Mouse (Mus musculus) MEL (cell line): ENCODE measurements around the gene Ubox5. TPM values are rescaled to one million over a fixed set of nuclear protein-coding genes. Genes with fewer than 3 reads are reported as not detected.

Source experiments
- DNase-seq: peaks from one replicate; pipeline ENCODE4 v3.0.0; 2011; ENCODE audit warnings: low read depth, low spot score
- H3K27ac ChIP-seq: 2 replicates; pipeline ENCODE4 v1.5.1; 2012; ENCODE audit warnings: low read depth, mild to moderate bottlenecking, control low read depth, low read length, moderate library complexity; ENCODE audit not compliant: control insufficient read depth
- H3K27me3 ChIP-seq, 2 experiments: fragments of 150-350 bp in 1 of 2; sonication (generic) in 1 of 2; 2 replicates each; pipeline ENCODE4 v1.6.1; 2012; ENCODE audit warnings: low read length in 2 of 2, mild to moderate bottlenecking in 2 of 2, improper control_type of control experiment in 1 of 2, moderate library complexity in 1 of 2; ENCODE audit not compliant: insufficient read depth in 2 of 2, control insufficient read depth in 1 of 2
- H3K36me3 ChIP-seq, 2 experiments: 2 replicates each; pipeline ENCODE4 v1.6.1; 2012 to 2014; ENCODE audit warnings: low read length in 2 of 2, improper control_type of control experiment in 1 of 2, inconsistent platforms in 1 of 2, mild to moderate bottlenecking in 1 of 2; ENCODE audit not compliant: insufficient read depth in 2 of 2, control insufficient read depth in 1 of 2
- H3K4me1 ChIP-seq, 2 experiments: fragments of 150-350 bp in 1 of 2; sonication (generic) in 1 of 2; 2 replicates each; pipeline ENCODE4 v1.6.1; 2012; ENCODE audit warnings: low read length in 2 of 2, improper control_type of control experiment in 1 of 2, mild to moderate bottlenecking in 1 of 2; ENCODE audit not compliant: insufficient read depth in 2 of 2, control insufficient read depth in 1 of 2
- H3K4me3 ChIP-seq, 2 experiments: fragments of 150-350 bp in 1 of 2; sonication (generic) in 1 of 2; 2 replicates each; pipeline ENCODE4 v1.5.1; 2012; ENCODE audit warnings: low read depth in 2 of 2, low read length in 2 of 2, mild to moderate bottlenecking in 2 of 2, moderate library complexity in 2 of 2, control low read depth in 1 of 2, improper control_type of control experiment in 1 of 2; ENCODE audit not compliant: control insufficient read depth in 1 of 2, insufficient read depth in 1 of 2
- H3K79me2 ChIP-seq: 2 replicates; pipeline ENCODE4 v1.6.1; 2012; ENCODE audit warnings: mild to moderate bottlenecking, low read length, moderate library complexity; ENCODE audit not compliant: control insufficient read depth, poor library complexity, insufficient read depth
- H3K9ac ChIP-seq: 2 replicates; pipeline ENCODE4 v1.6.1; 2012; ENCODE audit warnings: low read depth, mild to moderate bottlenecking, control low read depth, low read length, moderate library complexity; ENCODE audit not compliant: control insufficient read depth, poor library complexity, severe bottlenecking
- H3K9me3 ChIP-seq: fragments of 150-350 bp; sonication (generic); replicated peaks from 2 replicates; pipeline ENCODE4 v1.6.1; 2012; ENCODE audit warnings: mild to moderate bottlenecking, low read length, improper control_type of control experiment, moderate library complexity; ENCODE audit not compliant: insufficient read depth
- BHLHE40 ChIP-seq: IDR thresholded peaks from 2 replicates; pipeline ENCODE4 v1.6.1; 2012; ENCODE audit warnings: low read depth, mild to moderate bottlenecking, inconsistent platforms, low read length, improper control_type of control experiment, borderline replicate concordance
- ELF1 ChIP-seq: IDR thresholded peaks from 2 replicates; pipeline ENCODE4 v1.6.1; 2014; ENCODE audit warnings: low read depth, mild to moderate bottlenecking, inconsistent platforms, low read length, improper control_type of control experiment, moderate library complexity
- EP300 ChIP-seq, 2 experiments: IDR thresholded peaks; 2 replicates each; pipeline ENCODE4 v1.6.1; 2011; ENCODE audit warnings: improper control_type of control experiment in 2 of 2, low read length in 2 of 2, low read depth in 1 of 2, mild to moderate bottlenecking in 1 of 2
- ETS1 ChIP-seq: IDR thresholded peaks from 2 replicates; pipeline ENCODE4 v1.6.1; 2012; ENCODE audit warnings: low read depth, mild to moderate bottlenecking, inconsistent platforms, low read length, improper control_type of control experiment, moderate library complexity
- GABPA ChIP-seq: IDR thresholded peaks from 2 replicates; pipeline ENCODE4 v1.6.1; 2012; ENCODE audit warnings: low read depth, mild to moderate bottlenecking, inconsistent platforms, low read length, improper control_type of control experiment, moderate library complexity
- GATA1 ChIP-seq: IDR thresholded peaks from 2 replicates; pipeline ENCODE4 v1.6.1; 2011; ENCODE audit warnings: low read depth, low read length, improper control_type of control experiment
- HCFC1 ChIP-seq: IDR thresholded peaks from 2 replicates; pipeline ENCODE4 v1.6.1; 2012; ENCODE audit warnings: low read depth, mild to moderate bottlenecking, inconsistent platforms, low read length, improper control_type of control experiment, moderate library complexity
- JUND ChIP-seq: IDR thresholded peaks from 2 replicates; pipeline ENCODE4 v1.6.1; 2011; ENCODE audit warnings: low read depth, mild to moderate bottlenecking, improper control_type of control experiment, low read length
- KAT2A ChIP-seq: conservative IDR thresholded peaks from 2 replicates; pipeline ENCODE4 v1.6.1; 2012; ENCODE audit warnings: low read depth, low read length, improper control_type of control experiment, inconsistent platforms
- MAFK ChIP-seq: IDR thresholded peaks from 2 replicates; pipeline ENCODE4 v1.6.1; 2011; ENCODE audit warnings: low read depth, mild to moderate bottlenecking, low read length, improper control_type of control experiment, borderline replicate concordance
- MXI1 ChIP-seq: IDR thresholded peaks from 2 replicates; pipeline ENCODE4 v1.6.1; 2011; ENCODE audit warnings: mild to moderate bottlenecking, low read depth, low read length, improper control_type of control experiment
- NRF1 ChIP-seq: IDR thresholded peaks from 2 replicates; pipeline ENCODE4 v1.6.1; 2014; ENCODE audit warnings: low read depth, mild to moderate bottlenecking, inconsistent platforms, low read length, improper control_type of control experiment, moderate library complexity; ENCODE audit not compliant: poor library complexity, insufficient read depth, severe bottlenecking
- POLR2A ChIP-seq, 2 experiments: IDR thresholded peaks; 2 replicates each; pipeline ENCODE4 v1.6.1; 2011 to 2012; ENCODE audit warnings: low read length in 2 of 2, mild to moderate bottlenecking in 2 of 2, control low read depth in 1 of 2, improper control_type of control experiment in 1 of 2, low read depth in 1 of 2, moderate library complexity in 1 of 2; ENCODE audit not compliant: control insufficient read depth in 1 of 2, insufficient read depth in 1 of 2, poor library complexity in 1 of 2
- POLR2AphosphoS2 ChIP-seq: IDR thresholded peaks from 2 replicates; pipeline ENCODE4 v1.6.1; 2011; ENCODE audit warnings: low read length, improper control_type of control experiment
- POLR2AphosphoS5 ChIP-seq: IDR thresholded peaks from 2 replicates; pipeline ENCODE4 v1.6.1; 2012; ENCODE audit warnings: low read depth, borderline replicate concordance, mild to moderate bottlenecking, inconsistent platforms, low read length, moderate library complexity, mixed read lengths
- RAD21 ChIP-seq: IDR thresholded peaks from 2 replicates; pipeline ENCODE4 v1.6.1; 2011; ENCODE audit warnings: mild to moderate bottlenecking, low read depth, low read length, improper control_type of control experiment
- RCOR1 ChIP-seq: IDR thresholded peaks from 2 replicates; pipeline ENCODE4 v1.6.1; 2012; ENCODE audit warnings: low read depth, mild to moderate bottlenecking, inconsistent platforms, low read length, improper control_type of control experiment
- SIN3A ChIP-seq: IDR thresholded peaks from 2 replicates; pipeline ENCODE4 v1.6.1; 2012; ENCODE audit warnings: low read length, improper control_type of control experiment, inconsistent platforms
- SMC3 ChIP-seq: IDR thresholded peaks from 2 replicates; pipeline ENCODE4 v1.6.1; 2011; ENCODE audit warnings: low read depth, low read length, improper control_type of control experiment
- TCF12 ChIP-seq: IDR thresholded peaks from 2 replicates; pipeline ENCODE4 v1.6.1; 2014; ENCODE audit warnings: low read depth, mild to moderate bottlenecking, inconsistent platforms, low read length, improper control_type of control experiment, moderate library complexity
- UBTF ChIP-seq: IDR thresholded peaks from 2 replicates; pipeline ENCODE4 v1.6.1; 2012; ENCODE audit warnings: low read depth, mild to moderate bottlenecking, inconsistent platforms, low read length, improper control_type of control experiment, moderate library complexity, borderline replicate concordance; ENCODE audit not compliant: insufficient read depth
- USF2 ChIP-seq, 2 experiments: IDR thresholded peaks; 2 replicates each; pipeline ENCODE4 v1.6.1; 2011 to 2012; ENCODE audit warnings: improper control_type of control experiment in 2 of 2, low read length in 2 of 2, borderline replicate concordance in 1 of 2, inconsistent platforms in 1 of 2, low read depth in 1 of 2, mild to moderate bottlenecking in 1 of 2; ENCODE audit not compliant: insufficient read depth in 1 of 2
- polyA plus RNA-seq, 2 experiments: library from polyadenylated mRNA; stranded (reverse) in 1 of 2; unstranded in 1 of 2; fragments of >175 nt in 1 of 2; fragments of >200 nt in 1 of 2; gene quantifications; 2 replicates each; pipeline versions ENCODE4 v1.2.1 to v1.2.4; 2012; ENCODE audit warnings: low replicate concordance in 2 of 2, low read depth in 1 of 2; ENCODE audit not compliant: insufficient read length in 2 of 2, insufficient read depth in 1 of 2, missing spikeins in 1 of 2
- total RNA-seq: library from RNA; depleted of rRNA; stranded (reverse); fragments of 300-350 nt; gene quantifications from 2 replicates; pipeline ENCODE4 v1.2.3, GENCODE M21; 2012

Ubox5 gene
- total and polyA plus RNA-seq, 3 experiments: 5.4 to 11.2 TPM; not detected in 1

- H3K79me2 ChIP-seq: no peaks in the 10 kb centered on the region
- H3K36me3 ChIP-seq: peaks cover 0 to 1% of the 10 kb centered on the region in 2 experiments; a peak in 1 of 4 replicates
- H3K9ac ChIP-seq: no peak overlapping the region
- TF ChIP-seq RAD21 (no peak), RCOR1 (no peak), GABPA (no peak), ETS1 (peak; percentile 42), POLR2AphosphoS2 (no peak), MAFK (no peak), USF2 (IDR thresholded peaks at IDR 0.05; ENCODE audit: borderline replicate concordance in 1 of 2, insufficient read depth in 1 of 2, low read depth in 1 of 2, low read length in 2 of 2) (no peak), UBTF (no peak), JUND (no peak), ELF1 (no peak), EP300 (IDR thresholded peaks at IDR 0.05; ENCODE audit: low read depth in 1 of 2, low read length in 2 of 2) (0 out of 4 replicates have a peak, but pooled peaks of 1 of the 2 experiments have one; percentile 13), SIN3A (no peak), NRF1 (no peak), MXI1 (no peak), SMC3 (no peak), GATA1 (no peak), HCFC1 (no peak), BHLHE40 (no peak), POLR2AphosphoS5 (no peak), TCF12 (peak; percentile 73)
- DNase-seq: peak; percentile 18
- H3K9me3 ChIP-seq: no peaks in the 10 kb centered on the region
- H3K27me3 ChIP-seq: no peaks in the 10 kb centered on the region
- H3K27ac ChIP-seq: no peak overlapping the region
- H3K4me1 ChIP-seq: peaks cover 0 to 5% of the 10 kb centered on the region in 2 experiments; a peak in 2 of 4 replicates
- no peak overlapping the region for H3K4me3 ChIP-seq
Observed at GRCm38 (mm10) chr2:130635847-130636246, 6.0 kb upstream of the Ubox5 start.

- H3K79me2 ChIP-seq: no peaks in the 10 kb centered on the region
- DNase-seq: no peak
- TF ChIP-seq POLR2A (IDR thresholded peaks at IDR 0.05; ENCODE audit: control insufficient read depth in 1 of 2, insufficient read depth in 1 of 2, low read depth in 1 of 2, low read length in 2 of 2, poor library complexity in 1 of 2) (0 out of 4 replicates have a peak, but pooled peaks of 1 of the 2 experiments have one; percentile 26), EP300 (IDR thresholded peaks at IDR 0.05; ENCODE audit: low read depth in 1 of 2, low read length in 2 of 2) (no peak), KAT2A (no peak)
- no peaks in the 10 kb centered on the region for H3K27me3 ChIP-seq
- no peak overlapping the region for H3K4me3 ChIP-seq
- H3K4me1 ChIP-seq: peaks cover 0 to 9% of the 10 kb centered on the region in 2 experiments; a peak in 2 of 4 replicates
- H3K27ac ChIP-seq: no peak overlapping the region
- no peak overlapping the region for H3K9ac ChIP-seq
- no peaks in the 10 kb centered on the region for H3K9me3 ChIP-seq
- H3K36me3 ChIP-seq: peaks cover 0 to 4% of the 10 kb centered on the region in 2 experiments; a peak in 1 of 4 replicates
Observed at GRCm38 (mm10) chr2:130634739-130635411, 5.0 kb upstream of the Ubox5 start.
